Mouse (Mus musculus): ENCODE measurements at regions not wholly inside any gene's neighbourhood (a gene's known extent, or its start where the extent isn't known, plus 50 kb on each side); places are given as distances from the start of the nearest gene placed in this dataset.

GRCm38 (mm10) chr16:28105866-28106265 lies 647.0 kb downstream of the Fgf12 start:
- peak in 1 of 2 experiments; percentile 43 for DNase-seq (ENCODE audit: inconsistent age in 2 of 2, low spot score in 1 of 2)

GRCm38 (mm10) chr16:28109771-28110170 lies 643.1 kb downstream of the Fgf12 start:
- no peak for DNase-seq (ENCODE audit: inconsistent age in 2 of 2, low spot score in 1 of 2)

Measured in adrenal gland, adult (tissue).